Mouse (Mus musculus): ENCODE data around the gene Lcn8. TPM values are rescaled to one million over a fixed set of nuclear protein-coding genes. Genes with fewer than 3 reads are reported as not detected.
"Not testable (repeated sequence)": the region's sequence is repeated elsewhere in the genome, so short reads cannot be mapped to it uniquely, and the experiment has no call there.

Gene Lcn8
- polyA plus RNA-seq, 1 experiment = not detected

DNA sequence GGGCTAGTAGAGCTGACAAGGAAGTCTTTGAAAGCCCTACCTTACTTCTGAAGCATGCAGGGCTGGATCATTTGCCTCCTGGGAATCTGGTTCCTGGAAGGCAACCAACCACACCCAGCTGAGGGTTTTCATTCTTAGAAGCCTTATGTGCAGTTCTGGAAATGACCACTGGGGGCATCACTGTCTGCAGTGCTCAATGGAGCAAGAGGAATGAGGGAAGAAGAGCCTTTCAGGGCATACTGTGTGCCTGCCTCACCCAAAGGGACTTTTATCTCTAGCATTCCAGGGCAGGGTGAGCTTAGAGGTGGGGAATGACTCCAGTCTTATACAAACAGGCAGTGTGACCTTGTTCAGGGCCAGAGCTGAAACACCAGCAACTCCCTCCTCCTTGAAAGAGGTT, 41.7 kb downstream of the Lcn8 start:
- Histone ChIP-seq H3K36me3 (ENCODE audit: control insufficient read depth, insufficient read depth) (no peaks in the 10 kb centered on the region), H3K27me3 (ENCODE audit: control insufficient read depth, insufficient read depth, insufficient read length) (peaks cover 35% of the 10 kb centered on the region), H3ac (ENCODE audit: control insufficient read depth, insufficient read length) (no peak overlapping the region), H3K79me2 (ENCODE audit: control insufficient read depth, insufficient read depth) (no peaks in the 10 kb centered on the region), H3K4me2 (ENCODE audit: low read depth) (no peak overlapping the region), H3K4me3 (no peak overlapping the region)
- no peak for TF ChIP-seq TCF12 (IDR thresholded peaks at IDR 0.05; ENCODE audit: insufficient read depth, poor library complexity, severe bottlenecking)

DNA sequence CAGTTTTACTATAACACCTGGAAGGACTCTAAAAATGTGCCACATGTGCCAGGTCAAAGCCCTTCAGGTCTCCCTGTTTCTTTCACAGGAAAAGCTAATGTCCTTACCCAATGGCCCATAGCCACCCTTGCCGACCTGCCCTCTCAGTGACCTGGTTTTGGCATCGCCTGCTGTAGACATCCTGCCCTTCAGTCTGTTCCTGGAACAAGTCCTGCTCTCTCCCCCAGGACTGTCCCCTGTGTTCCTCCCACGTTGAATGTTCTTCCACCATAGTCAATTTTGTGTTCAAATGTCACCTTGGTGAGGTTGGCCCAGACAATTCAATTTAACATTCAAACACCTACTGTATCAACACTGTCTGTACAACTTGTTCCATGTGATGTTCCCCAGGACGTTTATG, 44.0 kb downstream of the Lcn8 start:
- Histone ChIP-seq H3K27me3 (ENCODE audit: control insufficient read depth, insufficient read depth, insufficient read length) (peaks cover 40% of the 10 kb centered on the region), H3ac (ENCODE audit: control insufficient read depth, insufficient read length) (no peak overlapping the region), H3K4me2 (ENCODE audit: low read depth) (no peak overlapping the region), H3K79me2 (ENCODE audit: control insufficient read depth, insufficient read depth) (no peaks in the 10 kb centered on the region), H3K36me3 (ENCODE audit: control insufficient read depth, insufficient read depth) (no peaks in the 10 kb centered on the region), H3K4me3 (no peak overlapping the region)
- TF ChIP-seq E2F4 (IDR thresholded peaks at IDR 0.05; ENCODE audit: insufficient read depth) (no peak), REST (IDR thresholded peaks at IDR 0.05; ENCODE audit: insufficient read depth, insufficient read length) (no peak), POLR2A (IDR thresholded peaks at IDR 0.05; ENCODE audit: insufficient read length, low read depth) (no peak), TCF12 (IDR thresholded peaks at IDR 0.05; ENCODE audit: insufficient read depth, poor library complexity, severe bottlenecking) (no peak), SRF (IDR thresholded peaks at IDR 0.05; ENCODE audit: control insufficient read depth, insufficient read length, low read depth) (no peak), MYOG (IDR thresholded peaks at IDR 0.05; ENCODE audit: control insufficient read depth in 1 of 3, insufficient read depth in 1 of 3, insufficient read length in 2 of 3, low read depth in 2 of 3) (no peak), USF1 (IDR thresholded peaks at IDR 0.05; ENCODE audit: low read depth) (no peak), TCF3 (IDR thresholded peaks at IDR 0.05; ENCODE audit: insufficient read length, low read depth) (no peak), MYOD1 (IDR thresholded peaks at IDR 0.05; ENCODE audit: control insufficient read depth in 1 of 3, insufficient read length in 2 of 3, low read depth in 2 of 3) (no peak), MAX (IDR thresholded peaks at IDR 0.05; ENCODE audit: low read depth) (no peak), POLR2AphosphoS2 (IDR thresholded peaks at IDR 0.05; ENCODE audit: insufficient read length, low read depth) (no peak), CEBPB (IDR thresholded peaks at IDR 0.05; ENCODE audit: insufficient read depth, poor library complexity, severe bottlenecking) (no peak)

DNA sequence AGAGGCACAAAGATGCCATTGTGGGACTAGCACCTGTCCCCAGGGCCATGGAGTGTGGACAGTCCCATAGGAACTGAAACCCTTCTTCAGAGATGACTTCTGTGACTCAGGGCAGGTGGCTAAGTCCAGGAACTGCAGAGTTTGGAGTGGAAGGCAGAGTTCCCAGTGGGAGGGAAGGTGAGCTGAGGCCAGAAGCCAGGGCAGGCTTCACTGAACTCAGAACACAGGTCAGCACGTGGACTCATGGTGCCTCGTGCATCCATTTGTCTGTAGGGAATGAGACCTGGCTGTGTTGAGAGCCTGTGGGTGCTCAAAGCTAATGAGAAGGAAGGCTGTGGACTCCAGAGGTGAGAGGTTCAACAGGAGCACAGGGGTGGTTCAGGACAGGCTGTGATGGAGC, 45.8 kb downstream of the Lcn8 start:
- Histone ChIP-seq H3K4me3 (no peak overlapping the region), H3ac (ENCODE audit: control insufficient read depth, insufficient read length) (no peak overlapping the region), H3K27me3 (ENCODE audit: control insufficient read depth, insufficient read depth, insufficient read length) (peaks cover 48% of the 10 kb centered on the region), H3K4me2 (ENCODE audit: low read depth) (no peak overlapping the region), H3K79me2 (ENCODE audit: control insufficient read depth, insufficient read depth) (no peaks in the 10 kb centered on the region), H3K36me3 (ENCODE audit: control insufficient read depth, insufficient read depth) (no peaks in the 10 kb centered on the region)
- TF ChIP-seq MYOG (IDR thresholded peaks at IDR 0.05; ENCODE audit: control insufficient read depth in 1 of 3, insufficient read depth in 1 of 3, insufficient read length in 2 of 3, low read depth in 2 of 3) (no peak), MYOD1 (IDR thresholded peaks at IDR 0.05; ENCODE audit: control insufficient read depth in 1 of 3, insufficient read length in 2 of 3, low read depth in 2 of 3) (no peak), USF1 (IDR thresholded peaks at IDR 0.05; ENCODE audit: low read depth) (no peak), CEBPB (IDR thresholded peaks at IDR 0.05; ENCODE audit: insufficient read depth, poor library complexity, severe bottlenecking) (no peak)

DNA sequence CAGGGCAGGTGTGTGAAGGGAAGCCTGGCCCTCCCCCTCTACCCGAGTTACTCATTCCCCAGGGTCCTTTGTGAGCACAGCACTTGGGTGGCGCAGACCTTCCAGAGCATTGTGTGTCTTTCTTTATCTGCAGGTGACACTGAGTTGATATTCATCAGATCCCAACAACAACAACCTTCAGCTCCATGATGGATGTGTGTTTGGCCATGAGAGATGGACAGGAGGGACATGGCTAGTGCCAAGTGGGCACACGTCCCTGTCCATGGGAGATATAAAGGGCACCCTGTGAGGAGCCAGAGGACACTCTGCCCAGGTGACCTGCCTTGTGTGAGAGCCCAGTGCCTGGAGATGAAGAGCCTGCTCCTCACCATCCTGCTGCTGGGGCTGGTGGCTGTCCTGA, 46.8 kb downstream of the Lcn8 start, which contains the start of gene Obp2a:
Gene Obp2a (plus strand): TSS at position 301 of the 400 bp plus-strand sequence.
- not testable (repeated sequence) for H3K4me3 ChIP-seq; H3ac ChIP-seq (ENCODE audit: control insufficient read depth, insufficient read length); H3K79me2 ChIP-seq (ENCODE audit: control insufficient read depth, insufficient read depth); H3K36me3 ChIP-seq (ENCODE audit: control insufficient read depth, insufficient read depth); H3K4me2 ChIP-seq (ENCODE audit: low read depth)
- H3K27me3 ChIP-seq (ENCODE audit: control insufficient read depth, insufficient read depth, insufficient read length) = peaks cover 58% of the 10 kb centered on the region

DNA sequence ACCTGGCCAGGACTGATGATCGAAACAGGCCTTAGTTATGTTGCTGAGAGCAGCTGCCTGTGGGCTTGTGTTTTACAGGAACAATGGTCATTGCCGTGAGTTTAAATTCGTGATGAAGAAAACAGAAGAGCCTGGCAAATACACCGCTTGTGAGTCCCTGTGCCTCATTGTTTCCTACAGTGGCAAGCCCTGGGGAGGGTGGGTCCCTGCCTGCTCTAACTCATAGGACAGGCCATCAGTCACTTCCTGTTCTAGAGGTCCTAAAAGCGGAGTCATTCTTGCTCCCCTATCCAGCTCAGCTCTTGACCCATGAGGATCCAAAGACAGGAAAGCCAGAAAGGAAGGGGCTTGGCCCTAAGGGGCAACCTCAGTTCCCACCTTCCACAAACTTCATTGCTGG, 48.1 kb downstream of the Lcn8 start:
- Histone ChIP-seq H3K4me2 (ENCODE audit: low read depth) (no peak overlapping the region), H3K27me3 (ENCODE audit: control insufficient read depth, insufficient read depth, insufficient read length) (peaks cover 53% of the 10 kb centered on the region), H3K36me3 (ENCODE audit: control insufficient read depth, insufficient read depth) (no peaks in the 10 kb centered on the region), H3K4me3 (no peak overlapping the region), H3ac (ENCODE audit: control insufficient read depth, insufficient read length) (no peak overlapping the region), H3K79me2 (ENCODE audit: control insufficient read depth, insufficient read depth) (no peaks in the 10 kb centered on the region)
- no peak for TF ChIP-seq USF1 (IDR thresholded peaks at IDR 0.05; ENCODE audit: low read depth)
- no peak for TF ChIP-seq TCF12 (IDR thresholded peaks at IDR 0.05; ENCODE audit: insufficient read depth, poor library complexity, severe bottlenecking)
- TF ChIP-seq SRF (IDR thresholded peaks at IDR 0.05; ENCODE audit: control insufficient read depth, insufficient read length, low read depth) = no peak
- no peak for TF ChIP-seq MAX (IDR thresholded peaks at IDR 0.05; ENCODE audit: low read depth)
- TF ChIP-seq REST (IDR thresholded peaks at IDR 0.05; ENCODE audit: insufficient read depth, insufficient read length) = no peak
- no peak for TF ChIP-seq POLR2A (IDR thresholded peaks at IDR 0.05; ENCODE audit: insufficient read length, low read depth)
- TF ChIP-seq E2F4 (IDR thresholded peaks at IDR 0.05; ENCODE audit: insufficient read depth) = no peak
- TF ChIP-seq MYOG (IDR thresholded peaks at IDR 0.05; ENCODE audit: control insufficient read depth in 1 of 3, insufficient read depth in 1 of 3, insufficient read length in 2 of 3, low read depth in 2 of 3) = no peak

DNA sequence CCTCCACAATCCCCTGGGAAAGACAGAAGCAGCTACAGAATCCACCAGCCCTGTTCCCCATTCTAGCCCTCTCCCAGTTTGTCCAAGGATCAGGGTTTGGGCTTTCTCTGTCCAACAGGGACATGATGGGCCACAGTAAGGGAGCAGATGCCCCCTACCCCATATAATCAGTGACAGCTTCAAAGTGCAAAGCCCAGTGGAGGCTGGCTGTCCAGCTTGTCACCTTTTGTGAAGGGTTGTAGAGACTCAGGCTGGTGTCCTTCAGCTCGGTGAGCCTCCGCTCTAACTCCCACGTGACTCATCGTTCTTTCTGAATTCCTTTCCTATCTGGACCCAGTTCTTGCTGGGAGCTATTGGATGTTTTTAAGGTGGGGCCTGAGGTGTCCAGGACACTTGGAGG, 50.8 kb downstream of the Lcn8 start:
- no peak overlapping the region for H3K4me3 ChIP-seq
- H3K79me2 ChIP-seq (ENCODE audit: control insufficient read depth, insufficient read depth) = no peaks in the 10 kb centered on the region
- TF ChIP-seq POLR2A (IDR thresholded peaks at IDR 0.05; ENCODE audit: insufficient read length, low read depth) = no peak
- TF ChIP-seq E2F4 (IDR thresholded peaks at IDR 0.05; ENCODE audit: insufficient read depth) = no peak
- TF ChIP-seq SRF (IDR thresholded peaks at IDR 0.05; ENCODE audit: control insufficient read depth, insufficient read length, low read depth) = no peak
- no peak for TF ChIP-seq REST (IDR thresholded peaks at IDR 0.05; ENCODE audit: insufficient read depth, insufficient read length)
- TF ChIP-seq TCF3 (IDR thresholded peaks at IDR 0.05; ENCODE audit: insufficient read length, low read depth) = no peak
- TF ChIP-seq TCF12 (IDR thresholded peaks at IDR 0.05; ENCODE audit: insufficient read depth, poor library complexity, severe bottlenecking) = no peak
- TF ChIP-seq POLR2AphosphoS2 (IDR thresholded peaks at IDR 0.05; ENCODE audit: insufficient read length, low read depth) = no peak
- TF ChIP-seq USF1 (IDR thresholded peaks at IDR 0.05; ENCODE audit: low read depth) = no peak
- no peak for TF ChIP-seq CEBPB (IDR thresholded peaks at IDR 0.05; ENCODE audit: insufficient read depth, poor library complexity, severe bottlenecking)
- TF ChIP-seq MAX (IDR thresholded peaks at IDR 0.05; ENCODE audit: low read depth) = no peak
- no peak for TF ChIP-seq MYOG (IDR thresholded peaks at IDR 0.05; ENCODE audit: control insufficient read depth in 1 of 3, insufficient read depth in 1 of 3, insufficient read length in 2 of 3, low read depth in 2 of 3)
- TF ChIP-seq MYOD1 (IDR thresholded peaks at IDR 0.05; ENCODE audit: control insufficient read depth in 1 of 3, insufficient read length in 2 of 3, low read depth in 2 of 3) = no peak
- no peak overlapping the region for H3K4me2 ChIP-seq (ENCODE audit: low read depth)
- peaks cover 53% of the 10 kb centered on the region for H3K27me3 ChIP-seq (ENCODE audit: control insufficient read depth, insufficient read depth, insufficient read length)
- no peak overlapping the region for H3ac ChIP-seq (ENCODE audit: control insufficient read depth, insufficient read length)
- no peaks in the 10 kb centered on the region for H3K36me3 ChIP-seq (ENCODE audit: control insufficient read depth, insufficient read depth)
